Mouse (Mus musculus): Measurements from ENCODE around the gene Gm4553. TPM values are rescaled to one million over a fixed set of nuclear protein-coding genes. Genes with fewer than 3 reads are reported as not detected.

Gm4553 gene
- total RNA-seq (2023): not detected in 4 replicates

DNA sequence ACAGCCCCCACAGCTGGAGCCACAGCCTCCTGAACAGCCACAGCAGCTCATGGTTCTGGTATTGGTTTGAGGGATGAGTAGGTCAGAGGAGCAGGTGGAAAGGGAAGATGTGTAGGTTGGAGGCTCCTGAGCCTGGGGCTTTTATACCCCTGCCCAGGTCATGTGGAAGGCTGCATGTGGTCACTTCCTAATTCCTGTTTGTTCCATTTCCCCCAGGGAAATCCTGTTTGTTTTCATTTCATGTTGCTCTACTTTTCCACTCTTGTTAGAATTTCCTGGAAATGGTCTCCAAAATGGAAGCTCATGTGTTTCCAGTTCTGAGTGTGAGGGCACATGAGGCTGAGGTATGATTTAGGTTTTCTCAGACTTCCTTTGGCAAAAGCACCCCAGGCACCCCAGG, at the start of gene Gm4553:
Gene Gm4553, minus strand, starts transcription at position 101 of the 400 bp plus-strand sequence.

DNA sequence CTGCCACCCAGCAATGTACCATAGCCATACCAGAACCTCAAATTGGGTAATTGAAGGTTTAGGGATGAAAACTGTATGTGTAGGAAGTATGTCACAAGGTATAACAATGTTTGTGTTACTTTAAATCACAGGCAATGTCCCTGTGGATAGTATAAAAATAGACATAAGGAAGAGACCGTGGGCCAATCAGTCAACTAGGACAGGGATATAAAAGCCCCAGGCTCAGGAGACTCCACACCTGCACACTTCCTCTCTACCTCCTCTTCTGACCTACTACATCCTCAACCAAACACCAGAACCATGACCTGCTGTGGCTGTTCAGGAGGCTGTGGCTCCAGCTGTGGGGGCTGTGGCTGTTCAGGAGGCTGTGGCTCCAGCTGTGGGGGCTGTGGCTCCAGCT, 46.0 kb upstream of the Gm4553 start, which contains the start of gene Gm7579:
Gene Gm7579, plus strand, starts transcription at position 301 of the 400 bp plus-strand sequence.

DNA sequence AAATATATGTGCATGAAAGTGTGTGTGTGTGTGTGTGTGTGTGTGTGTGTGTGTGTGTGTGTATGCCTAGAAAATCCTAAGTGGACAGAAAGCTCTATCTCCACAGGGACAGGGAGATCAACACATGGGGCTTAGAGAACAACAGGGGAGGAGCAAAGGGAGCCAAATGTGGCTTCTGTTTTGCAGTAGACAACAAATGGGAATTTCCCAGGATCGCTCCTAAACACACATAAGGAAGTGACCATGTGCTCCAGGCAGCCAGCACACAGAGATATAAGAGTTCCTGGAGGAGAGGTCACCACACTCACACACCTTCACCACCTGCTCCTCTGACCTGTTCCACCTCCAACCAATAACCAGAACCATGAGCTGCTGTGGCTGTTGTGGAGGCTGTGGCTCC, 35.5 kb upstream of the Gm4553 start, which contains the start of gene Krtap5-3:
Gene Krtap5-3, plus strand, starts transcription at position 301 of the 400 bp plus-strand sequence.

DNA sequence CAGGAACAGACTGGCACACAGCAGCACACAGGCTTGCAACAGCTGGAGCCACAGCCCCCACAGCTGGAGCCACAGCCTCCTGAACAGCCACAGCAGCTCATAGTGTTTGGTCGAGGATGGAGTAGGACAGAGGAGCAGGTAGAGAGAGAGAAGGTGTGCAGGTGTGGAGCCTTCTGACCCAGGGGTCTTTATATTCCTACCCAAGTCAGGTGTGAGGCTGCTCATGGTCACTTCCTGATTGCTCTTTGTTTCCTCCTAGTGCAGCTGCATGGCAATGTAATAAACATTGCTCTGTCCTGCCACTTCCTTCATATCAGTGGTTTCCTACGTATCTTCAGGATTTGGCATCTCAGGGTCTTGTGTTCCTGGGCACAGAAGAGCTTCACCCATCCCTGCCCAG, 24.8 kb upstream of the Gm4553 start, which contains the start of gene Gm10153:
Gene Gm10153, minus strand, starts transcription at position 101 of the 400 bp plus-strand sequence.

DNA sequence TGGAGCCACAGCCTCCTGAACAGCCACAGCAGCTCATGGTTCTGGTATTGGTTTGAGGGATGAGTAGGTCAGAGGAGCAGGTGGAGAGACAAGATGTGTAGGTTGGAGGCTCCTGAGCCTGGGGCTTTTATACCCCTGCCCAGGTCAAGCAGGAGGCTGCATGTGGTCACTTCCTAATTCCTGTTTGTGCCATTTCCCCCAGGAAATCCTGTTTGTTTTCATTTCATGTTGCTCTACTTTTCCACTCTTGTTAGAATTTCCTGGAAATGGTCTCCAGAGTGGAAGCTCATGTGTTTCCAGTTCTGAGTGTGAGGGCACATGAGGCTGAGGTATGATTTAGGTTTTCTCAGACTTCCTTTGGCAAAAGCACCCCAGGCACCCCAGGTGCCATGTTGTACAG, 10.4 kb upstream of the Gm4553 start, which contains the start of gene Krtap5-2:
Gene Krtap5-2, minus strand, starts transcription at position 101 of the 400 bp plus-strand sequence.

DNA sequence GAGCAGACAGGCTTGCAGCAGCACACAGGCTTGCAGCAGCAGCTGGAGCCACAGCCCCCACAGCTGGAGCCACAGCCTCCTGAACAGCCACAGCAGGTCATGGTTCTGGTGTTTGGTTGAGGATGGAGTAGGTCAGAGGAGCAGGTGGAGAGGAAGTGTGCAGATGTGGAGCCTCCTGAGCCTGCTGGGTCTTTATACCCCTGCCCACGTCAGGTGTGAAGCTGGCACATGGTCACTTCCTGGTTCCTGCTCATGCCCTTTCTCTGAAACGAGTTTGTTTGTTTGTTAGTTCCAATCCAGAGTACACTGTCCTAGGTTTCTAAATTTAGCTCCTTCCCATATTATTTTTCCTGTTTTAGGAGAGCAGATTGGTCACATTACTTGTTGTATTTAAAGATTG, 8.5 kb downstream of the Gm4553 start, which contains the start of gene Gm29735:
Gene Gm29735, minus strand, starts transcription at position 101 of the 400 bp plus-strand sequence.

DNA sequence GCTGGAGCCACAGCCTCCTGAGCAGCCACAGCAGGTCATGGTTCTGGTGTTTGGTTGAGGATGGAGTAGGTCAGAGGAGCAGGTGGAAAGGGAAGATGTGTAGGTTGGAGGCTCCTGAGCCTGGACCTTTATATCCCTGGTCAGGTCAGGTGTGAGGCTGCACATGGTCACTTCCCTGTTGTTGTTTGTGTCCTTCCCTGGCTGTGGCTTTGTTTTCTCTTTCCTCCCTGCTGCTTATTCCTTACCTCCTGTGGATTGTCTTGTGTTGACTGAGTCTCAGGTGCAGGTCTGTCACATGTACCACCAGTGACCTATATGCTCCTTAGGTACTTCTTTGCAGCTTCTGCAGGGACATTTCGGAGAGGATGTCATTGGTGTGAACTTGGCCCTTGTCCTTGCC, 21.0 kb downstream of the Gm4553 start, which contains the start of gene Gm45337:
Gene Gm45337, minus strand, starts transcription at position 101 of the 400 bp plus-strand sequence.

DNA sequence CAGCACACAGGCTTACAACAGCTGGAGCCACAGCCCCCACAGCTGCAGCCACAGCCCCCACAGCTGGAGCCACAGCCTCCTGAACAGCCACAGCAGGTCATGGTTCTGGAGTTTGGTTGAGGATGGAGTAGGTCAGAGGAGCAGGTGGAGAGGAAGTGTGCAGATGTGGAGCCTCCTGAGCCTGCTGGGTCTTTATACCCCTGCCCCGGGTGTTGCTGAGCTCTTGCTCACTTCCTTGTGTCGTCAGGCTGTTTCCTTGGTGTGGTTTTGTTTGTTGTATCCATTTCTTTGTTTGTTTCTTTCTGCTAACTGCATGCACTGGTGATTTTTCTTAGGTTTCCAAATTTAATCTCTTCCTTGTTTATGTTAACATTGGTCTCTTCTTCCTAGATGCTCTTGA, 29.6 kb downstream of the Gm4553 start, which contains the start of gene Gm39115:
Gene Gm39115, minus strand, starts transcription at position 101 of the 400 bp plus-strand sequence.

DNA sequence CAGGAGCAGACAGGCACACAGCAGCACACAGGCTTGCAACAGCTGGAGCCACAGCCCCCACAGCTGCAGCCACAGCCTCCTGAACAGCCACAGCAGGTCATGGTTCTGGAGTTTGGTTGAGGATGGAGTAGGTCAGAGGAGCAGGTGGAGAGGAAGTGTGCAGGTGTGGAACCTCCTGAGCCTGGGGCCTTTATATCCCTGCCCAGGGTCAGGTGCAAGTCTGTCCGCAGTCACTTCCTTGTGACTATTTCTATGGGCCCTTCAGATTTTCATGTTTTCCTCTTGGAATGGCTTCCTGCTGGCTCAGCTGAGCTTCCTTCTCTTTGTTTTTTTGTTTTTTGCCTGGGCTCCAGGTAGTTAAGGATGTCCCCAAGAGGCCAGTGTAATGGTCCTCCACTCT, 44.9 kb downstream of the Gm4553 start, which contains the start of gene Gm45618:
Gene Gm45618, minus strand, starts transcription at position 101 of the 400 bp plus-strand sequence.

Other genes starting within 250 kb of the Gm4553 start
- gene Tollip, start 247.2 kb downstream of the Gm4553 start, total RNA-seq (2023): 67.8 to 75.1 TPM (median 73.5 TPM) in 4 replicates
- gene Brsk2, start 216.0 kb downstream of the Gm4553 start, total RNA-seq (2023): not detected in 4 replicates
- gene Mob2, start 104.7 kb downstream of the Gm4553 start, total RNA-seq (2023): 33.3 to 45.7 TPM (median 40.9 TPM) in 4 replicates
- 4.6 to 6.7 TPM (median 5.9 TPM) in 4 replicates for gene Dusp8, start 69.9 kb downstream of the Gm4553 start, total RNA-seq (2023)
- not detected in 4 replicates for gene Gm45618, start 45.0 kb downstream of the Gm4553 start, total RNA-seq (2023)
- gene Gm39115, start 29.7 kb downstream of the Gm4553 start, total RNA-seq (2023): not detected in 4 replicates
- not detected in 4 replicates for gene Gm45337, start 21.1 kb downstream of the Gm4553 start, total RNA-seq (2023)
- not detected in 4 replicates for gene Gm29735, start 8.6 kb downstream of the Gm4553 start, total RNA-seq (2023)
- gene Krtap5-2, start 10.3 kb upstream of the Gm4553 start, total RNA-seq (2023): not detected in 4 replicates
- not detected in 4 replicates for gene Gm10153, start 24.6 kb upstream of the Gm4553 start, total RNA-seq (2023)
- gene Krtap5-3, start 35.6 kb upstream of the Gm4553 start, total RNA-seq (2023): not detected in 4 replicates
- gene Gm7579, start 46.1 kb upstream of the Gm4553 start, total RNA-seq (2023): not detected in 4 replicates
- gene Krtap5-5, start 64.2 kb upstream of the Gm4553 start, total RNA-seq (2023): not detected in 4 replicates
- not detected in 4 replicates for gene Gm40460, start 75.3 kb upstream of the Gm4553 start, total RNA-seq (2023)
- not detected in 4 replicates for gene Gm2431, start 92.6 kb upstream of the Gm4553 start, total RNA-seq (2023)
- gene Gm4559, start 108.6 kb upstream of the Gm4553 start, total RNA-seq (2023): not detected in 4 replicates
- gene Krtap5-1, start 131.4 kb upstream of the Gm4553 start, total RNA-seq (2023): not detected in 4 replicates
- not detected in 4 replicates for gene Krtap5-4, start 137.8 kb upstream of the Gm4553 start, total RNA-seq (2023)
- gene Ifitm10, start 208.0 kb upstream of the Gm4553 start, total RNA-seq (2023): 0.75 TPM in 1 of 4 replicates, not detected in the others
- gene Gm49369, start 216.9 kb upstream of the Gm4553 start, total RNA-seq (2023): 0.85 TPM in 1 of 4 replicates, not detected in the others
- 67.6 to 79.8 TPM (median 71.9 TPM) in 4 replicates for gene Ctsd, start 222.3 kb upstream of the Gm4553 start, total RNA-seq (2023)